Mouse (Mus musculus) G1E (cell line): ENCODE results near the gene Dlst. TPM values are rescaled to one million over a fixed set of nuclear protein-coding genes. Genes with fewer than 3 reads are reported as not detected.
"Not testable (repeated sequence)": the region's sequence is repeated elsewhere in the genome, so short reads cannot be mapped to it uniquely, and the experiment has no call there.

ENCODE experiments used
- ATAC-seq: 2 replicates; pipeline ENCODE4 v1.8.0; 2016; ENCODE audit warnings: mild to moderate bottlenecking; ENCODE audit not compliant: insufficient number of reproducible peaks, poor library complexity, low FRiP score, severe bottlenecking; ENCODE audit errors: extremely low read depth
- DNase-seq: peaks from one replicate; pipeline ENCODE4 v3.0.0; 2012; ENCODE audit warnings: low spot score
- H3K27me3 ChIP-seq: 2 replicates; pipeline ENCODE4 v1.6.1; 2012; ENCODE audit warnings: mild to moderate bottlenecking, low read length, inconsistent platforms; ENCODE audit not compliant: insufficient read depth
- H3K36me3 ChIP-seq: replicated peaks from 2 replicates; pipeline ENCODE3; 2012; ENCODE audit warnings: mild to moderate bottlenecking, inconsistent platforms
- H3K4me1 ChIP-seq: 2 replicates; pipeline ENCODE4 v1.6.1; 2012; ENCODE audit warnings: low read depth, low read length, inconsistent platforms, mixed read lengths; ENCODE audit not compliant: insufficient read depth
- H3K4me3 ChIP-seq: 2 replicates; pipeline ENCODE4 v1.5.1; 2012; ENCODE audit warnings: low read depth, mild to moderate bottlenecking, inconsistent platforms, low read length, moderate library complexity, mixed read lengths
- H3K9me3 ChIP-seq: replicated peaks from 2 replicates; pipeline ENCODE4 v1.6.1; 2012; ENCODE audit warnings: inconsistent platforms
- CTCF ChIP-seq: IDR thresholded peaks from 2 replicates; pipeline ENCODE4 v1.5.1; 2012; ENCODE audit warnings: low read depth, low read length, inconsistent platforms, mixed read lengths
- GATA1 ChIP-seq: IDR thresholded peaks from 2 replicates; pipeline ENCODE4 v1.6.1; 2012; ENCODE audit warnings: borderline replicate concordance, low read length, inconsistent platforms, mixed read lengths
- GATA2 ChIP-seq: IDR thresholded peaks from 2 replicates; pipeline ENCODE4 v1.6.1; 2012; ENCODE audit warnings: low read depth, low read length, inconsistent platforms, borderline replicate concordance
- POLR2AphosphoS5 ChIP-seq: IDR thresholded peaks from 2 replicates; pipeline ENCODE4 v1.6.1; 2012; ENCODE audit warnings: low read depth, low read length, inconsistent platforms; ENCODE audit not compliant: insufficient replicate concordance
- TAL1 ChIP-seq: conservative IDR thresholded peaks from 2 replicates; pipeline ENCODE4 v1.6.1; 2012; ENCODE audit warnings: low read depth, low read length, inconsistent platforms, mixed read lengths
- polyA plus RNA-seq: library from polyadenylated mRNA; stranded (reverse); fragments of >175 nt; gene quantifications from 2 replicates; pipeline ENCODE4 v1.2.3, GENCODE M21; 2012
- total RNA-seq, 2 experiments: library from RNA; stranded (forward) in 1 of 2; stranded (reverse) in 1 of 2; fragments of 200-1000 nt in 1 of 2; fragments of >200 nt in 1 of 2; fragmentation: Nextera tagmentation in 1 of 2; gene quantifications; 2 replicates each; pipeline ENCODE4 v1.2.3; 2014 to 2017

The Dlst gene
- total and polyA plus RNA-seq, 3 experiments: 213 to 728 (median 221) TPM

GRCm38 (mm10) chr12:85135513-85136470, 25.2 kb downstream of the Dlst start:
- H3K27me3 ChIP-seq: peaks cover 22% of the 10 kb centered on the region
- TF ChIP-seq POLR2AphosphoS5 (no peak), CTCF (no peak), GATA2 (no peak), GATA1 (no peak), TAL1 (no peak)
- DNase-seq (no peak), ATAC-seq (no peak)
- no peak overlapping the region for H3K4me3 ChIP-seq
- H3K9me3 ChIP-seq: no peaks in the 10 kb centered on the region
- peaks cover 57% of the 10 kb centered on the region for H3K36me3 ChIP-seq
- peaks cover 32% of the 10 kb centered on the region for H3K4me1 ChIP-seq

GRCm38 (mm10) chr12:85136627-85137026, 26.0 kb downstream of the Dlst start:
- H3K4me3 ChIP-seq: no peak overlapping the region
- no peaks in the 10 kb centered on the region for H3K9me3 ChIP-seq
- H3K27me3 ChIP-seq: peaks cover 23% of the 10 kb centered on the region
- TF ChIP-seq TAL1 (no peak), POLR2AphosphoS5 (no peak), CTCF (no peak), GATA2 (no peak), GATA1 (no peak)
- peaks cover 49% of the 10 kb centered on the region for H3K36me3 ChIP-seq
- H3K4me1 ChIP-seq: peaks cover 32% of the 10 kb centered on the region
- no peak for DNase-seq
- ATAC-seq: no peak

- ATAC-seq: no peak
- peaks cover 16% of the 10 kb centered on the region for H3K36me3 ChIP-seq
- peaks cover 14% of the 10 kb centered on the region for H3K4me1 ChIP-seq
- H3K9me3 ChIP-seq: peaks cover 3% of the 10 kb centered on the region; the same call in 1 of the 2 replicates
- no peak for TF ChIP-seq TAL1
- no peak for TF ChIP-seq GATA2
- TF ChIP-seq GATA1: no peak
- TF ChIP-seq POLR2AphosphoS5: no peak
- TF ChIP-seq CTCF: no peak
- DNase-seq: no peak
- H3K27me3 ChIP-seq: peaks cover 32% of the 10 kb centered on the region
- no peak overlapping the region for H3K4me3 ChIP-seq
Observed at GRCm38 (mm10) chr12:85140036-85140701, 29.5 kb downstream of the Dlst start.

- H3K4me3 ChIP-seq: no peak overlapping the region
- H3K27me3 ChIP-seq: peaks cover 37% of the 10 kb centered on the region
- DNase-seq (no peak), ATAC-seq (no peak)
- TF ChIP-seq TAL1: no peak
- no peak for TF ChIP-seq POLR2AphosphoS5
- TF ChIP-seq GATA1: no peak
- no peak for TF ChIP-seq GATA2
- no peak for TF ChIP-seq CTCF
- peaks cover 12% of the 10 kb centered on the region for H3K4me1 ChIP-seq
- peaks cover 7% of the 10 kb centered on the region for H3K36me3 ChIP-seq
- H3K9me3 ChIP-seq: peaks cover 3% of the 10 kb centered on the region; the same call in 1 of the 2 replicates
Observed at GRCm38 (mm10) chr12:85141096-85141495, 30.5 kb downstream of the Dlst start.

GRCm38 (mm10) chr12:85142803-85143202, 32.2 kb downstream of the Dlst start:
- TF ChIP-seq GATA1 (no peak), CTCF (peak; percentile 100), TAL1 (no peak)
- Histone ChIP-seq H3K36me3 (no peaks in the 10 kb centered on the region), H3K4me1 (peaks cover 18% of the 10 kb centered on the region), H3K27me3 (peaks cover 54% of the 10 kb centered on the region), H3K9me3 (peaks cover 3% of the 10 kb centered on the region; the same call in 1 of the 2 replicates), H3K4me3 (no peak overlapping the region)
- DNase-seq: peak; percentile 81
- ATAC-seq: peak; percentile 61; the same call in 1 of the 2 replicates

GRCm38 (mm10) chr12:85144276-85144675, 33.6 kb downstream of the Dlst start:
- H3K27me3 ChIP-seq: peaks cover 57% of the 10 kb centered on the region
- not testable (repeated sequence) for ATAC-seq, H3K4me3 ChIP-seq

More at GRCm38 (mm10) chr12:85144276-85144675, 33.6 kb downstream of the Dlst start:
- DNase-seq, H3K9me3 ChIP-seq, H3K36me3 ChIP-seq: not testable (repeated sequence)
- H3K4me1 ChIP-seq: peaks cover 15% of the 10 kb centered on the region
